Mouse (Mus musculus) monocyte, adult 5-6 weeks (primary cell): Measurements from ENCODE around the gene Pex11a. TPM values are rescaled to one million over a fixed set of nuclear protein-coding genes. Genes with fewer than 3 reads are reported as not detected.

Experiments used
- total RNA-seq: library from RNA; stranded (forward); fragments of 200-1000, 200-491, 200-594 nt; gene quantifications from 3 replicates; pipeline ENCODE4 v1.2.3, GENCODE M21; 2017

Pex11a gene
- total RNA-seq, 1 experiment from 2014 or later, result 1.1 TPM

Other genes with a start within 250 kb of the Pex11a start
- gene Rhcg, start 125.5 kb downstream of the Pex11a start, total RNA-seq, result not detected in 3 replicates
- 0.29 to 1.5 TPM (median 0.75 TPM) in 3 replicates for gene Ticrr, start 82.9 kb downstream of the Pex11a start, total RNA-seq
- 0.19 TPM in 1 of 3 replicates, not detected in the others for gene Kif7, start 27.4 kb downstream of the Pex11a start, total RNA-seq
- not detected in 3 replicates for gene Plin1, start 10.2 kb downstream of the Pex11a start, total RNA-seq
- not detected in 3 replicates for gene Wdr93, start within 50 bp of the Pex11a start, total RNA-seq
- not detected in 3 replicates for gene Mesp1, start 50.7 kb upstream of the Pex11a start, total RNA-seq
- gene Mesp2, start 67.6 kb upstream of the Pex11a start, total RNA-seq, result not detected in 3 replicates
- gene Anpep, start 117.9 kb upstream of the Pex11a start, total RNA-seq, result 0.68 to 0.75 TPM in 2 of 3 replicates, not detected in the other
- 5.0 to 7.7 TPM (median 6.6 TPM) in 3 replicates for gene Ap3s2, start 177.5 kb upstream of the Pex11a start, total RNA-seq
- gene Arpin, start 192.2 kb upstream of the Pex11a start, total RNA-seq, result 0.58 to 3.0 TPM (median 0.75 TPM) in 3 replicates